Mouse (Mus musculus) ES-E14 (cell line): ENCODE results near the gene Stmn1.

Source experiments
- ZC3H11A ChIP-seq: IDR thresholded peaks from 2 replicates; pipeline ENCODE4 v1.6.1; 2012; ENCODE audit warnings: low read depth, mild to moderate bottlenecking, inconsistent platforms, low read length, borderline replicate concordance
- ZNF384 ChIP-seq: IDR thresholded peaks from 2 replicates; pipeline ENCODE4 v1.6.1; 2012; ENCODE audit warnings: low read depth, low read length, inconsistent platforms

DNA sequence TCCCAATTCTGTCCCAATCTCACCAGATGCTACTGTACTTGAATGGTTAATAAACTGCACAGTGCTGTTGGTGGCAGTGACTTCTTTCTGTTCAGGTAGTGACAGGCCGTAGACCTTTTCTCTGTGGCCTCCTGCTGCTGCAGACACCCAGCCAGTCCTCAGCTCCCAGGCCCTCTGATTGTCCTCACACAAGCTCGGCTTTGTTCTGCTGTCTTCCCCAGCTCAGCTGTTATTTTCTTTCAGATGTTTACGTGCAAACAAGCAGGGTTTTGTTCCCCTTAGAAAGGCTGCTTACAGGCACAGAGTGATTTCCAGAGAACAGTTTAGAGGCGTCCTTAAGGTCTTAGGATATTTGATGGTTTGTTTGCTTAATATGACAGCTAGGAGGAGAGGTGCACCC, 5.6 kb downstream of the Stmn1 start:
- TF ChIP-seq ZNF384 (no peak), ZC3H11A (no peak)
